In genomic region chr4:83941693-83942092, GRCm38 (mm10) we compare ENCODE assay signal across 16 mouse cellular contexts.
A peak's percentile ranks its signal among the peaks of the same experiment; 100 is the strongest.
DNase-seq lines count a peak whose midpoint lies in the region; ATAC-seq and TF ChIP-seq lines count a peak whose summit lies in the region.
"Had no signal": no experiment of that assay in that cellular context is flagged by ENCODE, and none has a peak within 500 bp of the region (broad histone marks: within the 10 kb centered on the region; RNA-seq: fewer than 3 reads in every experiment).

No protein-coding gene starts in this region.

- no peak overlapping the region for H3K4me2 ChIP-seq in lung, postnatal 0 days (replicated peaks; ENCODE audit: low read depth, low read length)
- no peak overlapping the region for H3K4me2 ChIP-seq in stomach, embryonic 14.5 days (replicated peaks; ENCODE audit: low read depth, low read length)
- H3K4me2 ChIP-seq in forebrain, embryonic 14.5 days (ENCODE audit: low read length) = no peak overlapping the region
- H3K4me2 ChIP-seq: limb, embryonic 15.5 days; lung, embryonic 15.5 days; midbrain, embryonic 12.5 days; neural tube, embryonic 13.5 days had no signal

- peak; percentile 27; the same call in 1 of the 2 replicates for ATAC-seq in frontal cortex, adult (ENCODE audit: low TSS enrichment)
- ATAC-seq in lung, postnatal 0 days = no peak
- peak; percentile 90 to 91 for ATAC-seq in hematopoietic stem cell, adult 5-6 weeks (replicated peaks in 1 of 2; ENCODE audit: insufficient read depth in 1 of 2, low FRiP score in 2 of 2, low TSS enrichment in 1 of 2, low read depth in 1 of 2, poor library complexity in 2 of 2, severe bottlenecking in 2 of 2)
- ATAC-seq in stomach, embryonic 14.5 days (ENCODE audit: insufficient number of reproducible peaks, insufficient read depth, low FRiP score, low read depth) = no peak
- ATAC-seq in forebrain, embryonic 14.5 days = no peak

- no peak for TF ChIP-seq CTCF in lung, postnatal 0 days (IDR thresholded peaks at IDR 0.05)
- TF ChIP-seq CTCF in lung, adult 2 months (IDR thresholded peaks at IDR 0.05; ENCODE audit: insufficient read depth, low read length) = no peak

- no peaks in the 10 kb centered on the region for H3K4me1 ChIP-seq in lung, postnatal 0 days (ENCODE audit: insufficient read depth, low read depth, low read length)
- H3K4me1 ChIP-seq in lung, adult 2 months (ENCODE audit: control insufficient read depth, insufficient read depth, low read length) = no peaks in the 10 kb centered on the region
- H3K4me1 ChIP-seq in stomach, embryonic 14.5 days (ENCODE audit: control insufficient read depth, insufficient read depth, low read length) = no peaks in the 10 kb centered on the region
- H3K4me1 ChIP-seq in forebrain, embryonic 14.5 days (ENCODE audit: control insufficient read depth, insufficient read depth, low read length) = no peaks in the 10 kb centered on the region

- DNase-seq in frontal cortex, postnatal 36 days (ENCODE audit: low spot score in 2 of 2) = no peak
- DNase-seq in lung, postnatal 0 days (ENCODE audit: low spot score) = peak; percentile 12
- no peak for DNase-seq in lung, adult 2 months
- no peak for DNase-seq in cerebellum, adult 11 months
- no peak for DNase-seq in forebrain, embryonic 14.5 days (ENCODE audit: low spot score)
- DNase-seq: cerebellum, adult 18-20 months; kidney, adult 8-10 months; layer of hippocampus, postnatal 36 days had no signal

- no peaks in the 10 kb centered on the region for H3K36me3 ChIP-seq in lung, postnatal 0 days (ENCODE audit: insufficient read depth, low read length)
- no peaks in the 10 kb centered on the region for H3K36me3 ChIP-seq in stomach, embryonic 14.5 days (ENCODE audit: control insufficient read depth, insufficient read depth, low read length)
- no peaks in the 10 kb centered on the region for H3K36me3 ChIP-seq in forebrain, embryonic 14.5 days (ENCODE audit: control insufficient read depth, insufficient read depth, low read length)
- H3K36me3 ChIP-seq: G1E; limb, embryonic 15.5 days; lung, embryonic 15.5 days; midbrain, embryonic 12.5 days; neural tube, embryonic 13.5 days had no signal

- no peak for TF ChIP-seq POLR2A in lung, adult 2 months (IDR thresholded peaks at IDR 0.05; ENCODE audit: borderline replicate concordance, extremely low read depth, low read depth, low read length)

- no peaks in the 10 kb centered on the region for H3K27me3 ChIP-seq in lung, postnatal 0 days (replicated peaks; ENCODE audit: insufficient read depth, low read length)
- no peaks in the 10 kb centered on the region for H3K27me3 ChIP-seq in stomach, embryonic 14.5 days (ENCODE audit: control insufficient read depth, insufficient read depth, low read length)
- no peaks in the 10 kb centered on the region for H3K27me3 ChIP-seq in forebrain, embryonic 14.5 days (replicated peaks; ENCODE audit: control insufficient read depth, insufficient read depth, low read length)
- H3K27me3 ChIP-seq: limb, embryonic 15.5 days; lung, embryonic 15.5 days; midbrain, embryonic 12.5 days; neural tube, embryonic 13.5 days had no signal

- no peak for TF ChIP-seq EP300 in lung, postnatal 0 days (IDR thresholded peaks at IDR 0.05)

- 65% methylated on average over 9 of the region's 9 CpGs for WGBS in lung, postnatal 0 days
- WGBS in lung, adult 2 months = 56% methylated on average over 9 of the region's 9 CpGs
- 70% methylated on average over 9 of the region's 9 CpGs for WGBS in stomach, embryonic 14.5 days
- 92% methylated on average over 9 of the region's 9 CpGs for WGBS in forebrain, embryonic 14.5 days

- no peak overlapping the region for H3K9ac ChIP-seq in lung, postnatal 0 days (replicated peaks; ENCODE audit: low read depth)
- H3K9ac ChIP-seq in stomach, embryonic 14.5 days (replicated peaks; ENCODE audit: low read depth, low read length) = no peak overlapping the region
- no peak overlapping the region for H3K9ac ChIP-seq in forebrain, embryonic 14.5 days (ENCODE audit: low read length)
- H3K9ac ChIP-seq: limb, embryonic 15.5 days; lung, embryonic 15.5 days; midbrain, embryonic 12.5 days; neural tube, embryonic 13.5 days had no signal

- H3K4me3 ChIP-seq in lung, postnatal 0 days (ENCODE audit: low read depth, low read length) = no peak overlapping the region
- no peak overlapping the region for H3K4me3 ChIP-seq in lung, adult 2 months (replicated peaks; ENCODE audit: extremely low read depth, low read depth, low read length)
- H3K4me3 ChIP-seq in stomach, embryonic 14.5 days (ENCODE audit: low read depth, low read length) = no peak overlapping the region
- no peak overlapping the region for H3K4me3 ChIP-seq in forebrain, embryonic 14.5 days (ENCODE audit: low read depth, low read length)
- H3K4me3 ChIP-seq: limb, embryonic 15.5 days; lung, embryonic 15.5 days; midbrain, embryonic 12.5 days; neural tube, embryonic 13.5 days had no signal

- no peaks in the 10 kb centered on the region for H3K9me3 ChIP-seq in lung, postnatal 0 days (ENCODE audit: low read length)
- H3K9me3 ChIP-seq in stomach, embryonic 14.5 days (ENCODE audit: control insufficient read depth, low read depth, low read length) = no peaks in the 10 kb centered on the region
- H3K9me3 ChIP-seq in forebrain, embryonic 14.5 days (replicated peaks; ENCODE audit: control insufficient read depth, low read length) = no peaks in the 10 kb centered on the region
- H3K9me3 ChIP-seq: limb, embryonic 15.5 days; lung, embryonic 15.5 days; midbrain, embryonic 12.5 days; neural tube, embryonic 13.5 days had no signal

- no peak overlapping the region for H3K27ac ChIP-seq in lung, postnatal 0 days (ENCODE audit: low read length)
- peak overlapping the region; percentile 64; the same call in 1 of the 2 replicates for H3K27ac ChIP-seq in stomach, embryonic 14.5 days (ENCODE audit: low read length)
- H3K27ac ChIP-seq in forebrain, embryonic 14.5 days (ENCODE audit: low read depth, low read length) = no peak overlapping the region
- H3K27ac ChIP-seq: limb, embryonic 15.5 days; lung, embryonic 15.5 days; midbrain, embryonic 12.5 days; neural tube, embryonic 13.5 days had no signal

Comparison
In these comparisons a context has a peak if more than half of its experiments do, and no peak if none do; other contexts are left out.
1. ATAC-seq: peak in frontal cortex, adult (single experiment) and hematopoietic stem cell, adult 5-6 weeks (2 of 2); none in lung, postnatal 0 days (single experiment), stomach, embryonic 14.5 days (single experiment) and forebrain, embryonic 14.5 days (single experiment).